Mouse (Mus musculus) R1 (cell line): Measurements from ENCODE around the gene Pm20d2.

Experiments used
- DNase-seq: peaks from one replicate; pipeline ENCODE4 v3.0.0-alpha.2; 2018; ENCODE audit warnings: low read depth, low spot score

Pm20d2 gene

GRCm38 (mm10) chr4:33124493-33124892 lies 65.0 kb downstream of the Pm20d2 start:
- DNase-seq = peak; percentile 70
